Comparison of ENCODE assay signal across 18 mouse cellular contexts in the genomic region with DNA sequence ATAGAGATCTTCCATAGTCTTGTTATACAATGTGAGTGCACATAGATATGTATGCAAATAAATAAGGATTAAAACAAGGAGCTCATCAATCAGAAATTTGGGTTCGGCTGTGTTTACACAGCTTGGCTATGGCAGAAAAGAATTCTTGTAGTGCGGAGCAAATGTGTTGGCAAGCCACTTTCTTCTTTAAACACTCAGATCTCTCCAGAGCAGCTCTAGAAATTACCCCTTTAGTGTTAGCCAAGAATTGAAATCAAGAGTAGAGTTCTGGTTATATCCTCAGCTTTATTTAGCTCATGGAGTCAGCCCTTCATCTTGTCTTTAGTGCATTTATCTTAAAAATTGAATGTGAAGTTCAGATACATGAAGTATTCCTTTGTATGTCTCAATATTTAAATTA.
A peak's percentile ranks its signal among the peaks of the same experiment; 100 is the strongest.
DNase-seq lines count a peak whose midpoint lies in the region; ATAC-seq and TF ChIP-seq lines count a peak whose summit lies in the region.
"Had no signal": no experiment of that assay in that cellular context is flagged by ENCODE, and none has a peak within 500 bp of the region (broad histone marks: within the 10 kb centered on the region; RNA-seq: fewer than 3 reads in every experiment).

No protein-coding gene starts in this region.

- DNase-seq in forebrain, postnatal 0 days, result peak; percentile 14
- DNase-seq in lung, postnatal 14 days, result no peak
- no peak for DNase-seq in stomach, postnatal 0 days (ENCODE audit: low spot score)
- DNase-seq: B cell, adult 2 months; gastrocnemius, postnatal 25 days had no signal

- H3K4me1 ChIP-seq in forebrain, postnatal 0 days (ENCODE audit: insufficient read depth), result no peaks in the 10 kb centered on the region
- 0 out of 2 replicates have a peak, but pooled peaks cover 2% of the 10 kb centered on the region for H3K4me1 ChIP-seq in forebrain, embryonic 16.5 days (replicated peaks; ENCODE audit: control insufficient read depth, insufficient read depth, low read length)
- H3K4me1 ChIP-seq in lung, embryonic 16.5 days (replicated peaks; ENCODE audit: control insufficient read depth, insufficient read depth, low read length), result peaks cover 5% of the 10 kb centered on the region
- no peaks in the 10 kb centered on the region for H3K4me1 ChIP-seq in stomach, embryonic 16.5 days (ENCODE audit: control insufficient read depth, insufficient read depth, low read length)
- H3K4me1 ChIP-seq in stomach, postnatal 0 days (replicated peaks; ENCODE audit: control insufficient read depth, insufficient read depth), result no peaks in the 10 kb centered on the region
- H3K4me1 ChIP-seq in kidney, embryonic 14.5 days (ENCODE audit: control insufficient read depth, insufficient read depth, low read length), result no peaks in the 10 kb centered on the region
- H3K4me1 ChIP-seq: embryonic facial prominence, embryonic 13.5 days; heart, embryonic 13.5 days had no signal

- ATAC-seq in forebrain, postnatal 0 days, result peak; percentile 54
- ATAC-seq in forebrain, embryonic 16.5 days, result no peak
- ATAC-seq in lung, embryonic 16.5 days (ENCODE audit: low read depth), result peak; percentile 70
- ATAC-seq in stomach, embryonic 16.5 days (ENCODE audit: insufficient read depth, low FRiP score), result 0 out of 2 replicates have a peak, but pooled peaks have one; percentile 3
- ATAC-seq in stomach, postnatal 0 days (ENCODE audit: low FRiP score, low TSS enrichment), result no peak
- no peak for ATAC-seq in kidney, embryonic 14.5 days (ENCODE audit: low FRiP score, low TSS enrichment)
- ATAC-seq: forebrain, embryonic 14.5 days; hindbrain, postnatal 0 days; inflammation-experienced regulatory T-cells, adult 6 months; Patski had no signal

- no peak overlapping the region for H3K4me2 ChIP-seq in forebrain, postnatal 0 days (ENCODE audit: low read depth)
- no peak overlapping the region for H3K4me2 ChIP-seq in forebrain, embryonic 16.5 days (ENCODE audit: low read length)
- no peak overlapping the region for H3K4me2 ChIP-seq in lung, embryonic 16.5 days (ENCODE audit: low read depth, low read length)
- H3K4me2 ChIP-seq in stomach, embryonic 16.5 days (ENCODE audit: low read depth, low read length), result no peak overlapping the region
- no peak overlapping the region for H3K4me2 ChIP-seq in stomach, postnatal 0 days (replicated peaks; ENCODE audit: low read depth)
- no peak overlapping the region for H3K4me2 ChIP-seq in kidney, embryonic 14.5 days (replicated peaks; ENCODE audit: low read depth, low read length)
- H3K4me2 ChIP-seq: embryonic facial prominence, embryonic 13.5 days; heart, embryonic 13.5 days; hindbrain, embryonic 14.5 days had no signal

- 39% methylated on average over 2 of the region's 2 CpGs for WGBS in forebrain, postnatal 0 days
- WGBS in forebrain, embryonic 16.5 days, result 70% methylated on average over 2 of the region's 2 CpGs
- WGBS in lung, embryonic 16.5 days, result 13% methylated on average over 2 of the region's 2 CpGs
- 31% methylated on average over 2 of the region's 2 CpGs for WGBS in stomach, embryonic 16.5 days
- 22% methylated on average over 2 of the region's 2 CpGs for WGBS in stomach, postnatal 0 days
- 80% methylated on average over 2 of the region's 2 CpGs for WGBS in kidney, embryonic 14.5 days

- H3K9ac ChIP-seq in forebrain, postnatal 0 days, result no peak overlapping the region
- no peak overlapping the region for H3K9ac ChIP-seq in forebrain, embryonic 16.5 days (replicated peaks; ENCODE audit: low read depth, low read length)
- no peak overlapping the region for H3K9ac ChIP-seq in lung, embryonic 16.5 days (ENCODE audit: low read length)
- no peak overlapping the region for H3K9ac ChIP-seq in stomach, embryonic 16.5 days (ENCODE audit: low read length)
- H3K9ac ChIP-seq in stomach, postnatal 0 days (ENCODE audit: low read length), result no peak overlapping the region
- no peak overlapping the region for H3K9ac ChIP-seq in kidney, embryonic 14.5 days (ENCODE audit: low read depth, low read length)
- H3K9ac ChIP-seq: embryonic facial prominence, embryonic 13.5 days; heart, embryonic 13.5 days; hindbrain, embryonic 14.5 days had no signal

- H3K36me3 ChIP-seq in forebrain, postnatal 0 days (ENCODE audit: insufficient read depth), result no peaks in the 10 kb centered on the region
- H3K36me3 ChIP-seq in forebrain, embryonic 16.5 days (ENCODE audit: control insufficient read depth, insufficient read depth), result no peaks in the 10 kb centered on the region
- no peaks in the 10 kb centered on the region for H3K36me3 ChIP-seq in lung, embryonic 16.5 days (ENCODE audit: control insufficient read depth, insufficient read depth, low read length)
- no peaks in the 10 kb centered on the region for H3K36me3 ChIP-seq in stomach, embryonic 16.5 days (ENCODE audit: control insufficient read depth, insufficient read depth, low read length)
- no peaks in the 10 kb centered on the region for H3K36me3 ChIP-seq in stomach, postnatal 0 days (ENCODE audit: control insufficient read depth, insufficient read depth, low read length)
- H3K36me3 ChIP-seq in kidney, embryonic 14.5 days (ENCODE audit: control insufficient read depth, insufficient read depth, low read length), result no peaks in the 10 kb centered on the region
- H3K36me3 ChIP-seq: embryonic facial prominence, embryonic 13.5 days; G1E; heart, embryonic 13.5 days had no signal

- no peaks in the 10 kb centered on the region for H3K27me3 ChIP-seq in forebrain, postnatal 0 days (ENCODE audit: insufficient read depth, low read length)
- H3K27me3 ChIP-seq in forebrain, embryonic 16.5 days (replicated peaks; ENCODE audit: control insufficient read depth, insufficient read depth, low read length), result no peaks in the 10 kb centered on the region
- H3K27me3 ChIP-seq in lung, embryonic 16.5 days (ENCODE audit: control insufficient read depth, insufficient read depth, low read depth, low read length), result no peaks in the 10 kb centered on the region
- H3K27me3 ChIP-seq in stomach, embryonic 16.5 days (ENCODE audit: control insufficient read depth, insufficient read depth, low read length), result no peaks in the 10 kb centered on the region
- H3K27me3 ChIP-seq in stomach, postnatal 0 days (ENCODE audit: control insufficient read depth, insufficient read depth, low read length), result no peaks in the 10 kb centered on the region
- H3K27me3 ChIP-seq in kidney, embryonic 14.5 days (ENCODE audit: control insufficient read depth, insufficient read depth, low read length), result no peaks in the 10 kb centered on the region
- H3K27me3 ChIP-seq: CH12.LX; embryonic facial prominence, embryonic 13.5 days; Patski had no signal

- H3K4me3 ChIP-seq in forebrain, postnatal 0 days (ENCODE audit: low read depth, low read length), result no peak overlapping the region
- no peak overlapping the region for H3K4me3 ChIP-seq in forebrain, embryonic 16.5 days (replicated peaks; ENCODE audit: low read length)
- H3K4me3 ChIP-seq in lung, embryonic 16.5 days (ENCODE audit: low read length), result no peak overlapping the region
- H3K4me3 ChIP-seq in stomach, embryonic 16.5 days (replicated peaks; ENCODE audit: low read length), result no peak overlapping the region
- H3K4me3 ChIP-seq in stomach, postnatal 0 days (ENCODE audit: low read depth, low read length), result no peak overlapping the region
- no peak overlapping the region for H3K4me3 ChIP-seq in kidney, embryonic 14.5 days (ENCODE audit: low read length)
- H3K4me3 ChIP-seq: embryonic facial prominence, embryonic 13.5 days; heart, embryonic 13.5 days had no signal

- no peak overlapping the region for H3K27ac ChIP-seq in forebrain, postnatal 0 days (ENCODE audit: low read depth, low read length)
- no peak overlapping the region for H3K27ac ChIP-seq in forebrain, embryonic 16.5 days (ENCODE audit: low read length)
- H3K27ac ChIP-seq in lung, embryonic 16.5 days (ENCODE audit: low read length), result no peak overlapping the region
- no peak overlapping the region for H3K27ac ChIP-seq in stomach, embryonic 16.5 days (ENCODE audit: low read length)
- no peak overlapping the region for H3K27ac ChIP-seq in stomach, postnatal 0 days (replicated peaks)
- no peak overlapping the region for H3K27ac ChIP-seq in kidney, embryonic 14.5 days (ENCODE audit: low read depth, low read length)
- H3K27ac ChIP-seq: embryonic facial prominence, embryonic 13.5 days; heart, embryonic 13.5 days; hindbrain, embryonic 14.5 days; hindbrain, postnatal 0 days had no signal

- TF ChIP-seq CTCF in forebrain, postnatal 0 days (IDR thresholded peaks at IDR 0.05; ENCODE audit: low read depth), result no peak
- no peak for TF ChIP-seq CTCF in stomach, postnatal 0 days (IDR thresholded peaks at IDR 0.05; ENCODE audit: low read depth)

- no peaks in the 10 kb centered on the region for H3K9me3 ChIP-seq in forebrain, postnatal 0 days (ENCODE audit: low read length)
- no peaks in the 10 kb centered on the region for H3K9me3 ChIP-seq in forebrain, embryonic 16.5 days (ENCODE audit: control insufficient read depth, low read length)
- no peaks in the 10 kb centered on the region for H3K9me3 ChIP-seq in lung, embryonic 16.5 days (ENCODE audit: control insufficient read depth, low read length)
- no peaks in the 10 kb centered on the region for H3K9me3 ChIP-seq in stomach, embryonic 16.5 days (replicated peaks; ENCODE audit: control insufficient read depth, low read length)
- no peaks in the 10 kb centered on the region for H3K9me3 ChIP-seq in stomach, postnatal 0 days (ENCODE audit: control insufficient read depth, low read length)
- no peaks in the 10 kb centered on the region for H3K9me3 ChIP-seq in kidney, embryonic 14.5 days (ENCODE audit: control insufficient read depth, low read length)
- H3K9me3 ChIP-seq: embryonic facial prominence, embryonic 13.5 days; G1E; heart, embryonic 13.5 days had no signal

- no peak for TF ChIP-seq EP300 in stomach, postnatal 0 days (optimal IDR thresholded peaks at IDR 0.05)

Comparison
In these comparisons a context has a peak if more than half of its experiments do, and no peak if none do; other contexts are left out.
1. ATAC-seq: peak in forebrain, postnatal 0 days (single experiment), lung, embryonic 16.5 days (single experiment) and stomach, embryonic 16.5 days (single experiment); none in forebrain, embryonic 16.5 days (single experiment), stomach, postnatal 0 days (single experiment) and kidney, embryonic 14.5 days (single experiment).